22 mouse cellular contexts compared by ENCODE assay signal in the genomic region with DNA sequence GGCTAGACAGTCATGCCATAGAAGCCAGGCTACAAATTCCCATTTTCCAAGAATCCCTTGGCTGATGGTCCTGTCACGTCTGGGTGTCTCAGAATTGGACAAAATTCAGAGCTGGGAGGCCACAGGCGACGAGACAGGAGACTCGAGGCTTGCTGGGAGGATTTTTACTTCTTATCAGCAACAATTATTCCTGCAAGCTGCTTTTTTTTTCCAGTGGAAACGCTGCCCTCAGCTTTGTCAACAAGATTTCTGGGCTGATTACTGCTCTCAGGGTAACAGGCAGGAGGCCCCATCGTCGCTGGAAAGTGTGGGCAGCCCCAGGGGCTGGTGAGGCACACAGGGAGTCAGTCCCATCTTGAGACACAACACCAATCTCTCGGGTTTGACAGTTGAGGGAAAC. TPM values are rescaled to one million over a fixed set of nuclear protein-coding genes. Genes with fewer than 3 reads are reported as not detected.
DNase-seq lines count a peak whose midpoint lies in the region; ATAC-seq and TF ChIP-seq lines count a peak whose summit lies in the region.
"Had no signal": no experiment of that assay in that cellular context is flagged by ENCODE, and none has a peak within 500 bp of the region (broad histone marks: within the 10 kb centered on the region; RNA-seq: fewer than 3 reads in every experiment).

No protein-coding gene starts in this region.

- no peak overlapping the region for H3K4me2 ChIP-seq in liver, embryonic 12.5 days
- H3K4me2 ChIP-seq in liver, postnatal 0 days (ENCODE audit: low read depth, low read length), result no peak overlapping the region
- H3K4me2 ChIP-seq in liver, embryonic 15.5 days, result no peak overlapping the region
- H3K4me2 ChIP-seq in forebrain, embryonic 14.5 days (ENCODE audit: low read length), result no peak overlapping the region
- H3K4me2 ChIP-seq: forebrain, embryonic 15.5 days; heart, embryonic 12.5 days; hindbrain, embryonic 12.5 days; hindbrain, embryonic 15.5 days had no signal

- H3K27ac ChIP-seq in liver, embryonic 12.5 days, result no peak overlapping the region
- no peak overlapping the region for H3K27ac ChIP-seq in liver, postnatal 0 days (ENCODE audit: low read depth)
- no peak overlapping the region for H3K27ac ChIP-seq in MEL (ENCODE audit: control insufficient read depth, low read depth, low read length)
- H3K27ac ChIP-seq in liver, embryonic 15.5 days (replicated peaks), result no peak overlapping the region
- H3K27ac ChIP-seq in forebrain, embryonic 14.5 days (ENCODE audit: low read depth, low read length), result no peak overlapping the region
- H3K27ac ChIP-seq in kidney, adult 2 months (ENCODE audit: insufficient read depth, low read depth, low read length), result no peak overlapping the region
- H3K27ac ChIP-seq: forebrain, embryonic 10.5 days; forebrain, embryonic 15.5 days; hindbrain, embryonic 12.5 days; hindbrain, embryonic 15.5 days had no signal

- peaks cover 13% of the 10 kb centered on the region for H3K4me1 ChIP-seq in liver, embryonic 12.5 days
- no peaks in the 10 kb centered on the region for H3K4me1 ChIP-seq in liver, postnatal 0 days (ENCODE audit: insufficient read depth)
- peaks cover 5 to 10% of the 10 kb centered on the region in 2 experiments; a peak in 3 of 4 replicates for H3K4me1 ChIP-seq in MEL (ENCODE audit: control insufficient read depth in 1 of 2, insufficient read depth in 2 of 2, low read length in 2 of 2)
- peaks cover 6% of the 10 kb centered on the region; the same call in 1 of the 2 replicates for H3K4me1 ChIP-seq in liver, embryonic 15.5 days (replicated peaks)
- no peaks in the 10 kb centered on the region for H3K4me1 ChIP-seq in forebrain, embryonic 14.5 days (ENCODE audit: control insufficient read depth, insufficient read depth, low read length)
- peaks cover 64% of the 10 kb centered on the region for H3K4me1 ChIP-seq in kidney, adult 2 months (ENCODE audit: control insufficient read depth, insufficient read depth, low read length)
- H3K4me1 ChIP-seq in lung, adult 2 months (ENCODE audit: control insufficient read depth, insufficient read depth, low read length), result no peaks in the 10 kb centered on the region; the same call in 1 of the 2 replicates
- H3K4me1 ChIP-seq: hindbrain, embryonic 15.5 days had no signal

- no peak for TF ChIP-seq POLR2A in MEL (IDR thresholded peaks at IDR 0.05; ENCODE audit: control insufficient read depth in 1 of 2, insufficient read depth in 1 of 2, low read depth in 1 of 2, low read length in 2 of 2, poor library complexity in 1 of 2)
- no peak for TF ChIP-seq POLR2A in kidney, adult 2 months (IDR thresholded peaks at IDR 0.05; ENCODE audit: low read depth, low read length)
- TF ChIP-seq POLR2A in lung, adult 2 months (IDR thresholded peaks at IDR 0.05; ENCODE audit: borderline replicate concordance, extremely low read depth, low read depth, low read length), result no peak

- no peaks in the 10 kb centered on the region for H3K9me3 ChIP-seq in liver, embryonic 12.5 days (replicated peaks)
- H3K9me3 ChIP-seq in liver, postnatal 0 days (ENCODE audit: low read length), result no peaks in the 10 kb centered on the region
- H3K9me3 ChIP-seq in MEL (replicated peaks; ENCODE audit: insufficient read depth, low read length), result no peaks in the 10 kb centered on the region
- H3K9me3 ChIP-seq in liver, embryonic 15.5 days (replicated peaks), result no peaks in the 10 kb centered on the region
- H3K9me3 ChIP-seq in forebrain, embryonic 14.5 days (replicated peaks; ENCODE audit: control insufficient read depth, low read length), result no peaks in the 10 kb centered on the region
- H3K9me3 ChIP-seq: forebrain, embryonic 10.5 days; forebrain, embryonic 15.5 days; heart, embryonic 12.5 days; hindbrain, embryonic 12.5 days; hindbrain, embryonic 15.5 days had no signal

- no peaks in the 10 kb centered on the region for H3K36me3 ChIP-seq in liver, embryonic 12.5 days
- H3K36me3 ChIP-seq in liver, postnatal 0 days (replicated peaks; ENCODE audit: insufficient read depth, low read length), result no peaks in the 10 kb centered on the region
- peaks cover 0 to 8% of the 10 kb centered on the region in 2 experiments; a peak in 2 of 4 replicates for H3K36me3 ChIP-seq in MEL (ENCODE audit: control insufficient read depth in 1 of 2, insufficient read depth in 2 of 2, low read length in 2 of 2)
- no peaks in the 10 kb centered on the region for H3K36me3 ChIP-seq in liver, embryonic 15.5 days (replicated peaks)
- H3K36me3 ChIP-seq in forebrain, embryonic 14.5 days (ENCODE audit: control insufficient read depth, insufficient read depth, low read length), result no peaks in the 10 kb centered on the region
- H3K36me3 ChIP-seq in kidney, adult 2 months (ENCODE audit: control insufficient read depth, insufficient read depth, low read length), result no peaks in the 10 kb centered on the region
- H3K36me3 ChIP-seq: forebrain, embryonic 10.5 days; forebrain, embryonic 15.5 days; heart, embryonic 12.5 days; hindbrain, embryonic 12.5 days; hindbrain, embryonic 15.5 days had no signal

- TF ChIP-seq EP300 in liver, postnatal 0 days (IDR thresholded peaks at IDR 0.05; ENCODE audit: low read depth), result no peak
- 0 out of 4 replicates have a peak, but pooled peaks of 1 of the 2 experiments have one; percentile 22 for TF ChIP-seq EP300 in MEL (IDR thresholded peaks at IDR 0.05; ENCODE audit: low read depth in 1 of 2, low read length in 2 of 2)

- DNase-seq in liver, postnatal 0 days, result no peak
- DNase-seq in CD4-positive helper T cell, adult 2 months (ENCODE audit: low read depth, low spot score), result peak; percentile 54
- peak; percentile 28 for DNase-seq in MEL (ENCODE audit: low read depth, low spot score)
- no peak for DNase-seq in forebrain, embryonic 14.5 days (ENCODE audit: low spot score)
- no peak for DNase-seq in kidney, adult 2 months
- DNase-seq in lung, adult 2 months, result no peak
- DNase-seq: adrenal gland, adult 8-10 months; adrenal gland, postnatal 25 days; cerebellum, adult 18-20 months; cerebellum, adult 9-10 months; cerebellum, postnatal 14 days; gastrocnemius, postnatal 25 days; heart, adult 18-20 months; heart, postnatal 14 days had no signal

- no peak for TF ChIP-seq CTCF in liver, postnatal 0 days (IDR thresholded peaks at IDR 0.05; ENCODE audit: low read depth)
- TF ChIP-seq CTCF in MEL (IDR thresholded peaks at IDR 0.05 in 2 of 3, conservative IDR thresholded peaks at IDR 0.05 in 1 of 3; ENCODE audit: control insufficient read depth in 1 of 3, insufficient read depth in 1 of 3, low read depth in 2 of 3, low read length in 3 of 3, poor library complexity in 1 of 3, severe bottlenecking in 1 of 3), result no peak
- no peak for TF ChIP-seq CTCF in kidney, adult 2 months (conservative IDR thresholded peaks at IDR 0.05; ENCODE audit: insufficient read depth, insufficient read length, low read depth, low read length)
- TF ChIP-seq CTCF in lung, adult 2 months (IDR thresholded peaks at IDR 0.05; ENCODE audit: insufficient read depth, low read length), result no peak

- TF ChIP-seq RAD21 in MEL (IDR thresholded peaks at IDR 0.05; ENCODE audit: low read depth, low read length), result no peak

- H3K9ac ChIP-seq in liver, embryonic 12.5 days, result no peak overlapping the region
- H3K9ac ChIP-seq in liver, postnatal 0 days (replicated peaks), result no peak overlapping the region
- H3K9ac ChIP-seq in MEL (ENCODE audit: control insufficient read depth, low read depth, low read length, poor library complexity, severe bottlenecking), result no peak overlapping the region
- no peak overlapping the region for H3K9ac ChIP-seq in liver, embryonic 15.5 days
- no peak overlapping the region for H3K9ac ChIP-seq in forebrain, embryonic 14.5 days (ENCODE audit: low read length)
- H3K9ac ChIP-seq: forebrain, embryonic 15.5 days; heart, embryonic 12.5 days; hindbrain, embryonic 12.5 days; hindbrain, embryonic 15.5 days had no signal

- 12% methylated on average over 8 of the region's 8 CpGs for WGBS in liver, embryonic 12.5 days (ENCODE audit: insufficient replicate concordance)
- WGBS in liver, postnatal 0 days (ENCODE audit: insufficient replicate concordance), result 29% methylated on average over 8 of the region's 8 CpGs
- WGBS in liver, embryonic 15.5 days (ENCODE audit: insufficient replicate concordance), result 12% methylated on average over 8 of the region's 8 CpGs
- 75% methylated on average over 8 of the region's 8 CpGs for WGBS in forebrain, embryonic 14.5 days
- 42% methylated on average over 8 of the region's 8 CpGs for WGBS in kidney, adult 2 months
- 53% methylated on average over 8 of the region's 8 CpGs for WGBS in lung, adult 2 months

- H3K27me3 ChIP-seq in liver, embryonic 12.5 days (replicated peaks), result peaks cover 8% of the 10 kb centered on the region
- peaks cover 2% of the 10 kb centered on the region; the same call in 1 of the 2 replicates for H3K27me3 ChIP-seq in liver, postnatal 0 days (ENCODE audit: insufficient read depth, low read length)
- no peaks in the 10 kb centered on the region; a peak in 1 of 4 replicates for H3K27me3 ChIP-seq in MEL (ENCODE audit: control insufficient read depth in 1 of 2, insufficient read depth in 2 of 2, low read length in 2 of 2)
- H3K27me3 ChIP-seq in liver, embryonic 15.5 days, result no peaks in the 10 kb centered on the region
- no peaks in the 10 kb centered on the region for H3K27me3 ChIP-seq in forebrain, embryonic 14.5 days (replicated peaks; ENCODE audit: control insufficient read depth, insufficient read depth, low read length)
- no peaks in the 10 kb centered on the region for H3K27me3 ChIP-seq in kidney, adult 2 months (replicated peaks; ENCODE audit: control insufficient read depth, insufficient read depth, low read length)
- H3K27me3 ChIP-seq: forebrain, embryonic 15.5 days; hindbrain, embryonic 15.5 days had no signal

- H3K4me3 ChIP-seq in liver, embryonic 12.5 days, result no peak overlapping the region
- H3K4me3 ChIP-seq in liver, postnatal 0 days (ENCODE audit: low read depth, low read length), result no peak overlapping the region
- H3K4me3 ChIP-seq in MEL (ENCODE audit: control insufficient read depth in 1 of 2, insufficient read depth in 1 of 2, low read depth in 2 of 2, low read length in 2 of 2), result no peak overlapping the region
- H3K4me3 ChIP-seq in liver, embryonic 15.5 days (replicated peaks), result no peak overlapping the region
- no peak overlapping the region for H3K4me3 ChIP-seq in forebrain, embryonic 14.5 days (ENCODE audit: low read depth, low read length)
- no peak overlapping the region for H3K4me3 ChIP-seq in kidney, adult 2 months (ENCODE audit: insufficient read depth, low read depth, low read length)
- H3K4me3 ChIP-seq in lung, adult 2 months (replicated peaks; ENCODE audit: extremely low read depth, low read depth, low read length), result no peak overlapping the region
- H3K4me3 ChIP-seq: forebrain, embryonic 10.5 days; forebrain, embryonic 15.5 days; heart, embryonic 12.5 days; hindbrain, embryonic 12.5 days; hindbrain, embryonic 15.5 days had no signal

- peak; percentile 46; the same call in 1 of the 2 replicates for ATAC-seq in liver, embryonic 12.5 days
- ATAC-seq in liver, postnatal 0 days, result no peak
- 0 out of 2 replicates have a peak, but pooled peaks have one; percentile 22 for ATAC-seq in liver, embryonic 15.5 days (ENCODE audit: insufficient read depth)
- no peak for ATAC-seq in forebrain, embryonic 14.5 days
- ATAC-seq: activated CD4-positive, CD25-positive, alpha-beta regulatory T cell, adult 4 months; forebrain, embryonic 15.5 days had no signal

- H3K79me2 ChIP-seq in MEL (ENCODE audit: control insufficient read depth, insufficient read depth, low read length, poor library complexity), result no peaks in the 10 kb centered on the region

RNA-seq across cellular contexts. Expression of a gene that starts 17.9 kb away (rescaled TPM):
- 0.46 and 0.66 TPM in 2 replicates for polyA plus RNA-seq in liver, embryonic 12.5 days (2016; fragmentation: Nextera tagmentation; extraction: Ambion mirVana)
- 0.07 and 0.25 TPM in 2 replicates for polyA plus RNA-seq in liver, postnatal 0 days (2015; fragmentation: Nextera tagmentation; extraction: Ambion mirVana)
- total RNA-seq in MEL (2012; rRNA removed), result 0.54 and 0.69 TPM in 2 replicates
- 1 to 10 TPM in 1 of 2 experiments, not detected in 1; 1.9 TPM for polyA plus RNA-seq in MEL (2012; ENCODE audit: insufficient read depth in 1 of 2, insufficient read length in 2 of 2, low read depth in 1 of 2, low replicate concordance in 2 of 2, missing spikeins in 1 of 2)
- polyA plus RNA-seq in liver, embryonic 15.5 days (2015; fragmentation: Nextera tagmentation; extraction: Ambion mirVana), result 0.14 and 0.15 TPM in 2 replicates
- 0.20 TPM in 1 of 2 replicates, not detected in the other for polyA plus RNA-seq in forebrain, embryonic 14.5 days (2014; fragmentation: Nextera tagmentation; extraction: Ambion mirVana)
- 96.6 and 114 TPM in 2 replicates for polyA plus RNA-seq in kidney, adult 2 months (2012; rRNA removed)
- 4.0 and 6.3 TPM in 2 replicates for polyA plus RNA-seq in lung, adult 2 months (2012; rRNA removed)

RNA-seq across cellular contexts. Expression of a gene that starts 48.2 kb away (rescaled TPM):
- 14.0 and 14.3 TPM in 2 replicates for polyA plus RNA-seq in liver, embryonic 12.5 days (2016; fragmentation: Nextera tagmentation; extraction: Ambion mirVana)
- 5.3 TPM in 2 replicates for polyA plus RNA-seq in liver, postnatal 0 days (2015; fragmentation: Nextera tagmentation; extraction: Ambion mirVana)
- 100 and 102 TPM in 2 replicates for total RNA-seq in MEL (2012; rRNA removed)
- 100 to 1,000 TPM in 1 of 2 experiments, not detected in 1; 389 TPM for polyA plus RNA-seq in MEL (2012; ENCODE audit: insufficient read depth in 1 of 2, insufficient read length in 2 of 2, low read depth in 1 of 2, low replicate concordance in 2 of 2, missing spikeins in 1 of 2)
- 5.7 and 6.5 TPM in 2 replicates for polyA plus RNA-seq in liver, embryonic 15.5 days (2015; fragmentation: Nextera tagmentation; extraction: Ambion mirVana)
- 19.5 and 20.0 TPM in 2 replicates for polyA plus RNA-seq in forebrain, embryonic 14.5 days (2014; fragmentation: Nextera tagmentation; extraction: Ambion mirVana)
- 41.6 and 45.4 TPM in 2 replicates for polyA plus RNA-seq in kidney, adult 2 months (2012; rRNA removed)
- 254 and 294 TPM in 2 replicates for polyA plus RNA-seq in lung, adult 2 months (2012; rRNA removed)

Comparison
In these comparisons a context has a peak if more than half of its experiments do, and no peak if none do; other contexts are left out.
1. ATAC-seq: peak in liver, embryonic 12.5 days (single experiment) and liver, embryonic 15.5 days (single experiment); none in liver, postnatal 0 days (single experiment) and forebrain, embryonic 14.5 days (single experiment).
2. DNase-seq: peak in CD4-positive helper T cell, adult 2 months (single experiment) and MEL (single experiment); none in liver, postnatal 0 days (single experiment), forebrain, embryonic 14.5 days (single experiment), kidney, adult 2 months (single experiment) and lung, adult 2 months (single experiment).
3. RNA of a gene that starts 17.9 kb away (polyA plus RNA-seq): 96.6 to 114 TPM in kidney, adult 2 months; 4.0 to 6.3 TPM in lung, adult 2 months, 1.9 TPM in MEL, 0.46 to 0.66 TPM in liver, embryonic 12.5 days, 0.07 to 0.25 TPM in liver, postnatal 0 days, 0.20 TPM in forebrain, embryonic 14.5 days and 0.14 to 0.15 TPM in liver, embryonic 15.5 days; every median in the first group is over 10 times any median in the second.